Mouse (Mus musculus) brain, embryonic 18.5 days (tissue): ENCODE data around the gene Cyth3.

Experiments used
- DNase-seq: peaks from one replicate; pipeline ENCODE4 v3.0.0-alpha.2; 2012; ENCODE audit warnings: low read depth, low spot score

Gene Cyth3

DNA sequence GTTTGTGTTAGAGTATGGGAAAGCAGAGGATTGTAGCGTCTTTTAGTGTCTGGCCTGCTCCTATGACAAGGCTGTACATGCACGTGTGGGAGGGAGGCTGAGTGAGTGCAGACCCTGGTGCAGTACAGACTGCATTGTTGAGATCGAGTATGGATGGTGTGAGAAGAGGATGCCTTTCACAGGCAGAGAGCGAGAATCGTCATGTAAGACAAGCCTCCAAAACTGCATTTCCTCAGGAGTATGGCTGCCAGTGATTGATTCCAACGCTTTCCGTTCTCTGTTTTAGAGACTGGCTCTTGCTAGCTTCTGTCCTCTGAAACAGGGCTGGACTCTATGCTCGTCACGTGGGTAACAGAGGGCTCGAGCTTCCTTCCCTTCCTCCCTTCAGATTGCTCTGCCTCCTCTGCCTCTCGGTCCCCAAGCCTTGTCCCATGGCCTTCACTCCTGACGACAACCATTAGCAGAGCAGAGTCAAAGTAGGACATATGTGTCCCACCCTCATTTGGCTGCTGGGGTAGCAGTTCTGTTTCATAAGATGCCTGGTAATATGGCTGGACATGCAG lies 12.4 kb downstream of the Cyth3 start:
- no peak for DNase-seq

DNA sequence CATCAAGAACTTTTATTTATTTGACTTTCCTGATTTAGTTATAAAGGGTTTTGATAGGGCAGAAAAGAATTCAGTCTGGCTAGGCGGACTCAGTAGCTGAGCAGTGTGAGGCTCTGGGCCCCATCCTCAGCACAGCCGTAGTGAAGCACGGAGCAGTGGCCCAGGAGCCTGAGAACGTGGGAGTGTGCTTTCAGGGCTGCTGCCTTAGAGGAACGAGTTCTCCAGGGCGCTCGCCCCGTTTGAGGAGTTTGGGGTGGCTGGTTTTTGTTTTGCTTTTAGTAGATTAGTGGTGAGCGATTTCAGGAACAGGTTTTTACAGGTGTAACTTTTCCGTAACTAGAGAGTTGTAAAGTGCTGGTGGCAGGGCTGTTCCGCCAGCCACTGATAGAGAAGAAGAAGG lies 13.1 kb downstream of the Cyth3 start:
- DNase-seq = no peak

DNA sequence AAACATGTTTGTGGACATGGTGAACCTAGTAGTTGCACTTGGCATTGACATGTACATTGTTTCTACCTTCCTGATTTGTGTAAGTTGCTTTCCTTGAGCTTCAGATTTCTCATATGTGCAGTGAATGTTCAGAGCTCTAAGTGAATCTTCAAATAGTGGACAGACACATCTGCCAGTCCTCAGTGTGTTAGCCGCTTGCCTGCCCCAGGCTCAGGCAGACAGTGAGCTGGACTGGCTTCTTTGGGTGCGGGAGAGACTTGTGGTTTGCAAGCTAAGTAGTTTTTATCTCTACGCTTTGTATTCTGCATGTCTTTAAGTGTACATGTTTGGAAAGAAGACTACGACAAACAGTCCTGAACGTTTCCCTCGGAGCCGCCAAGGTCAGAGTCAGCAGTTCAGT lies 13.9 kb downstream of the Cyth3 start:
- DNase-seq = no peak

DNA sequence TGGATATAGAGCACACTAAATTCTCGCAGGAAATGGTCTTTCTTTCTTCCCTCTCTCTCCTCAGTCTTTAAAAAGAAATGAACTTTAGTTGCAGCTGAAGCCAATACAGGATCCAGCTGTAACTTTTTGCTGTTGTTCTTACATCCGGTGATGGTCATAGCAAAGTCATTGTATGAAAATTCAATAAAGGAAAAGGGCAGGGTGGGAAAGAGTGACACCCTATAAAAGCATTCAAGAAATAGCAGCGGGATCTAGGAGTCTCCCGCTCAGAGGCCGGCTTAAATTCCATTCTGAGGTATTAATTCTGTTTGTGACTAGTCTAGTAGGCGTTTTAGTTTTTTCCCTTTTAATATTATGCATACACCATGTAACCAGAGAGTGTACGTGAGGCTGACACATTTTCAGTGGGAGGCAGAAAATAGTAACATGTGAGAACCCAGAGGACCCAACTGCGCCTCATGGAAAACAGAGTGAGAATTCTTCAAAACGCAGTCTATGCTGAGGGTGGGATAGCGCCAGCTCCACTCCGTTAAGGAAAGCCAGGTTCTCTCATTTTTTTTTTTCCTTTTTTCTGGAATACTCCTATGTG lies 15.7 kb downstream of the Cyth3 start:
- DNase-seq = no peak

DNA sequence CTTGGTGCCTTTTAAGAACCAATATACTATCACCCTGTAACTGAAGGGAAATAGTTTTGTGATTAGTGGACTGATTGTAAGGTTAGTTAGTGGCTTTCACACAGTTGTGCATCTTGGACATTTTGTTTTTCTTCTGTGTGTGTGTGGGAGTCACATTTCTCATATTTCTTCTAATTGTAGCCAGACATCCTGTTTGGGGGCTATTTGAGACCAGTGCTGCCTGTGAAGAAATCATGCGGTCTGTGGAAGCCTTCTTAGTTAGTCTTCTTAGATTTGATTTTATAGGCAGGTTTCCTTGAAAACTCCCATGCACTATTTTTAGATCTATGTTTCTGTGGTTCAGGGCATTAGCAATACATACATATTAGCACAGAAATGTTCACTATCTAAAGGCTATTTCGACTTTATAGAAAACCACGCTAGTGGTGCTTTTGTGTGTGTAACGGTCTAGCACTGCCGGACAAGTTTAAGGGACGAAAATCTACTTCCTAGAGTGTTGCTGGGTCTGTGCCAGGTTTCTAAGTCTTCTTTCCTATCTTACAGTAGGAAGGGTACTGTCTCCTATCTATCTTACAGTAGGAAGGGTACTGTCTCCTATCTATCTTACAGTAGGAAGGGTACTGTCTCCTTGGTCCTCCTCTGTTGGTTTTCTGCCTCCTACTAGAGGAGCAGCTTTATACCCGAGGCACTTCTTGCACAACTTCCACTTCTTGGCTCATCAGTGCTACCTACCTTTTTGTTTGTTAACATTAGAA lies 16.4 kb downstream of the Cyth3 start:
- no peak for DNase-seq

DNA sequence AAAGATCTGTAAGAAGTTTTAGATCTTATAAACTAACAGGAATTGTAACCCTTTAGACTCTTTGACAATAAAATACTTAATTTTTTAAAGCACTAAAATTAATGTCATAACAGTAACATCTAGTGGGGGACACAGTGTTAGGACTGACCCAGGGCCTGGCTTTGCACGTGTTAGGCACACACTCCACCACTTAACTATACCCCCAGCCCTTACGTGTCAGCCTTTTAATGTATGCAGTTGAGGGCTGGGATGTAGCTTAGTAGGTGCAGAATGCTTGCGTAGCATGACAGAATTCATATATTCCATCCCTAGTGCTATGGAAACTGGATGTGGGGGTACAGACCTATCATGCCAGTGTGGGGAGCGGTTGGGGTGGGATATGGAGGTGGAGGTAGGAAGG lies 17.1 kb downstream of the Cyth3 start:
- DNase-seq = no peak

DNA sequence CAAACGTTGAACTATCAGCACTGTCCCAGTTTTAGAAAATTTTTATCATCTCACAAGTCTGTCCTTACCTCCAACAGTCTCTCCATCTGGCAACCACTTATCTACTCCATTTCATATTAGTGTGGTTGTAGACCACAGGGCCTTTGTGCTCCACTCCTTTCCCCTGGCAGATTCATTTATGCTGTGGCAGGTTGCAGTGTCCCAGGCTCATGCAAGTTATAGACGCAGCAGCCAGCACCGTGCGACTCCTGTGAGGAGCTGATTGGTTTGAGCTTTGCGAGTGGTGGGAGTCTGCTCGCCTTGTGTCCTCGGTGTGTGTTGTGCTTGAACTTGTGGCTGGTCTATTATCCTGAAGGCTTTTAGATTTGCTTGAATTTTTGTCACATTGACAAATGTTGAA lies 17.6 kb downstream of the Cyth3 start:
- DNase-seq = no peak

DNA sequence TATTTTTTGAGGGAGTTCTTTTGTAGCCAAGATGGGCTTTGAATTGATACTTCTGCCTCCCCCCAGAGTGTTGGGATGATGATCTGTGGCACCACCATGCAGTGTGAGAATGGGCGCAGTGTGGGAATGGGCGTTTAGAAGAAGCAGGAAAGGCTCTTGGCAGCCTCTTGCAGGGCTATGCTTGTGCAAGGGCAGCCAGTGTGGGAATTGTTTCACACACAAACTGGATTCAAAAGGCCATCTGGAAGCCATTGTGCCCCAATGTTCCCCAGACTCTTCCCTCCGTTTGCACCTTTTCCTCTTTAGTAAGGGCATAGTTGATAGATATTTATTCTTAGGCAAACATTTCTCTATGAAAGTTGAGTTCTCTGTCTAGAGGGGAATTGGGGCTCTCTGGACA lies 19.3 kb downstream of the Cyth3 start:
- no peak for DNase-seq

DNA sequence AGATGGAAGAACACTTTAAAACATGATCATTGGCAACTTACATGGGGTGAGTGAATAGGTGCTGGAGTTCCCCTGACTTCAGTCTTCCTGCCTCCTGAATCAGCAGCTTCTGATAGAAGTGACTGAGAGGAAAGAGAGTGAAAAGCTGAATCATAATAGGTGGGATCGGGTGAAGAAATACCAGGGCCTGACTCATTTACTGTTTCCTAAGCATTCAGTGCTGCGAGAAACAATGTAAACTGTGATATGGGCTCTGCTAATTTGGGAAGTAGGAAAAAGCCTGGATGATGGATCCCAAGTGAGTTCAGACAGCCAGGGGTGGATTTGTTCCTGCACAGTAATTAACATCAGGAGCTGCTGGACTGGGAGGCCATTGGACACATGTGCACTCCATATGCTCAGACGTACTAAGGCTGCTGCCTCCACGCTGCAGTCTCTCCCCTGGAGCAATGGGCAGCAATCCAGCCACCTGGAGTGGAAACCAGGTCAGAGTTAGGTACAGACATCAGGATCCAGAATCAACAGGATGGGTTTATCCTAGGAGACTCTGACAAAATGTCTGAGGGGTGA lies 20.1 kb downstream of the Cyth3 start:
- DNase-seq = no peak

DNA sequence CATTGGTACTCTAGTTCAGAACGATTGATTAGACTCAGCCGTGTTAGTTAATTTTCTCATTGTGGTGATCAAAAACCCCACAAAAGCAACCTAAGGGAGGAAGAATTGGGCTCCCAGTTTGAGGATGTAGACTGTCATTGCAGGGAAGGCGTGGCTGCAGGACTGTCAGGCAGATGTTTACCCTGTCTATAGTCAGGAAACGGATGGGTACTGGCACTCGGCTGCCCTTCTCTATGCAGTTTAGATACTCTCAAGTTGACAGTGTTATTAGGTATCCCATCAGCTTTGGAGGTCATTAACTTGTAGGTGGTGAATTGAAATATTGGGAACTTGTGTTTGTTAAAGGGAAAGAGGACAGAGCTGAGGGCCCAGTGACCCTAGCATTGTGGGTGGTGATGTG lies 23.7 kb downstream of the Cyth3 start:
- DNase-seq = no peak

DNA sequence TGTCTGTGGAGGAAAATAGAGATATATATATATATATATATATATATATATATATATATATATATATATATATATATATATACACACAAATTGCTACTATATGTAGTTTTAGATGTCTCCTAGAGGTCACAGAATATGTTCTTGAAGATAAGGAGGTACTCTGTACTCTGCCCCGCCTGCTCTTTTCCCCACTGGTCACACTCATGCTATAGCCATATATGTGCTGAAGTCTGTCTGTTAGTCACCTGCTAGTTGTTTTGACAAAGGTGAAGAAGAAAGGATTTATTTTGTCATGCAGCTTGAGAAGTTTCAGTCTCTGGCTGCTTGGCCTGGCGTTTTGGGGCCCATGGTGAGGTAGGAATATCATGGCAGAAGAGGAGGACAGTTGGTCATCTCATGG lies 25.2 kb downstream of the Cyth3 start:
- no peak for DNase-seq

DNA sequence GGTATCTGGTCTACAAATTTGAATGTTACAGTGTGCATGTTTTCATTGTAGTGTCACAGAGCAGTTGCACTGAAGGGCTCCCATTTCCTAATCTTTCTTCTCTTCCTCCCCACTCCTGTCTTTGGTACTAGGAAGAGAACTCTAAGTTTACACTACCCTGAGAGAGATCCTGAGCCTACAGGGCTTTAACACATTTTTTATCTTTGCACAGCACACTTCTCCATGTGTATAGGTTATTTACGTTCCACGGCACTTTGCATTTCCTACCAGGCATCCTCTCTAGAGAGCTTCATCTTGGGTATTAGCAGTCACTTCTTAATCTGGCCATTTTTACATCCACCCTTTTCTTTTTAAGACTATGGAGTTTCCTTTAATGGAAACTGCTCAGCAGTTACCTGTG lies 25.8 kb downstream of the Cyth3 start:
- DNase-seq = no peak

DNA sequence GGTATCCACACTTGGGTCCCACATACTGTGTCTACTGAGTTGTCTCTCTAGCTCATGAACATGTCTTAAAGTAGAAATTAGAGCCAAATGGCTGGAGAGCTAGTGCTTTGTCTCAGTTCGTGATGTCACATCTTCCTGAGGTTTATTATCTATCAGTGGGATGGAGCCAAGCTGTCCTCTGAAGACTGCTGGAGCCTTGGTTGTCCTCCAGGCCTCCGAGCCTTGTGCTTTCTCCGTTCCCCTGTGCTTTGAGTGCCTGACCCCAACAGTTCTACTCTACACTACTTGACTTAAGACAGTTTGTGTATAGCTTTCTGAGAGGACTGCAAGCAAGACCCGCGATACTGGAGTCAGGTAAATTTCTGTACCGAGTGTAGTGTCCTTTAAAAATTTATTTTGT lies 26.9 kb downstream of the Cyth3 start:
- DNase-seq = no peak

DNA sequence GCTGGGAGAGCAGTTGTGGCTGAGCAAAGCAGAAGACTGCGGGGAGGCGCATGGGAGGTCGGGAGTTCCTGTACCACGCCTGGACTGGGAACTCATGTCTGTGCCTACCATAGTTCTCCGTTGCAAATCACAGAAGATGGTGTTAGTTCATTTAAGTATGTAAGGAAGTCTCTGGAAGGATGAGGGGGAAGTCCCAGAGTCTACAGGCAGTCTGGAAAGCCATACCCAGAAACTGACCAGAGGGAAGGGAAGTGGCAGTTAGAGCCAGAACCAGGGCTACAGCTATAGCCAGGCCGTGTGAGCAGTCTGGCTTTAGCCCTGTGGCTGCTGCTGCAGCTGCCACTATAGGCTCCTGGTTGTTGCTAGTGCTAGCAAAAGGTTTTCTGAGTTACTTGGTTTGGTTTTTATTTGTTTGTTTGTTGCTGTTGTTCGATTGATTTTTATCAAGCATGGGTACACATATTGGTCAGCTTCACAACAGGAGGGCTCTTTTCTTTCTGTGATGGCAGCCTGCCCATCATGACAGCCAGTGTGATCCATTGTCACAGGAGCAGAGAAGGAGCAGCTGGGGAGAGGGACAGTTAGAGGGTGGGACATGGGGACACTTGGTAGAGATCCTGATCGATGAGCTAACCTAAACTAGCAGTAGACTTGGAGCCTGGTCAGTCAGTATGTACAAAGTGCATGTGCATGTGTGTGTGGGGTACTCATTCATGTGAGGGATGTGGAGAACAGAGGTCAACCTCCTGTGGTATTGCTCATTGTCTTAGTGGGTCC lies 29.8 kb downstream of the Cyth3 start:
- DNase-seq = no peak

DNA sequence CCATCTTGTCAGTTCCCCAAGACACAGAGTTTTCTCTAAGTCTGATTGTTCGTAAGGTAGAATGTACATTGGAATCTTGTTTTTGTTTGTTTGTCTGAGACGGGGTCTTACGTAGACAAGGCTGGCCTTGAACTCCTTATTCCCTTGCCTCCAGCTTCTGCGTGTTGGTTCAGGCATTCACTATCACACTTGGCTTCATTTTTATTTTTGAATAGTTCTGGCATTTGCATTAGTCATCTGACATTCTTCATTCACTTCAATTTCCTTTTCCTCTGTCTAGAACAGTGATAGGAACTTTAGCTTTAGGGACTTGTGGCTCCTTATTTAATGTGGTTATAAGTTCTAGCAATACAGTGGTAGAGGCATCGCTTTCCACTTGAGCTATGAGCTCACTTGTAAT lies 31.2 kb downstream of the Cyth3 start:
- DNase-seq = no peak

DNA sequence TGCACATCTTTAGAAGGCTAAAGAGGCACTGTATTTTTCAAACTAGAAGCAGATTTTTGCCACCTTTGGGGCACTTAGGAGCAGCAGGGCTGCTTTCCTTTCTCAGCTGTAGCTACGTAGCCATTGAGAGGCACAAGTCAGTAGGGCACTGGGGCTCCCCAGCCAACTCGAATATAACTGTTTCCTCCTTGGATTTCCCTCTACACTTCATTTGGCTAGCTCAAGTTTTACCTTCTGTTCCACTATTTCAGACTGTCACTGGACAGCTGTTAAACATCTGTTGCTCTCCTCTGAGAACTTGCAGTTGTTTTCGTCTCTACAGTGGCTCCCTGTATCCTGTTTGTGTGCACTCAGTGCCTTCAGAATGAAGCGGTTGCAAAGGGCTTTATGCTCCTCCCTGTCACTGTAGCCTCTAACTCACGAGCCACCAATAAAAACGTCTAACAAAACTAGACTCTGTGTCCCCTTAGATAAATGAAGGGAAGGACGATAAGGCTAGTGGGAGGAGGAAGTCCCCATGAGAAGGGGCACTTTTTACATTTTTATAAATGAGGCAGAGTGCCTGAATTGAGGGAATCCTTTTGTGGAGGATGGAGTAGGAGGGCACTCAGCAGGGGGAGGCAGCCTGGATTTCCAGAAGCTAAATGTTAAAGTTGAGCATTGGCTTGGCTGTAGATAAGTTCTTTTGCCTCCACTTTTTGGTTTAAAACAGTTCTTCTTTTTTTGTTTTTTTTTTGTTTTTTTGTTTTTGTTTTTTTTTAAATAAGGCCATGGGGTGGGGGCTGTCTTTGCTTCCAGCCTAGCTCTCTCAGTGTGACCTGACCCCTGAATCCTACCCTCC lies 32.6 kb downstream of the Cyth3 start:
- DNase-seq = no peak

DNA sequence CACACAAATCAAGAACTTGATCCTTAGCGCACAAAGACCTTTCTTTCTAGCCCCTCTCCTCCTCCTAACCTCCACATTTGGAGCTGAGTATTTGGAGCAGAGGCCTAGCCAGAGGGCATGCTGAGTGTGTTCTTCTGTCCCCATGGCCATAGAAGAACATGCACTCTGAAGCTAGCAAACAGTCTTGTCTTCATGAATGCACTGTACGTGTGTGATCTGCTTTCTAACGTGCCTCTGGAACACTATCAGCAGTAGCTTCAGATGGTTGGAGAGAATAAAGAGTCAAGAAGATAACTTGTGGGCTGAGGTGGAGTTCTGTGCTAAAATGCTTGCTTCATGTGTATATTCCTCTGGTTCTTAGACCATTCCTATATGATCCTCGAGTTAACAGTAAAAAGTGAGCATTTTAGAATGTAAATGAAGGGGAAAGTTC lies 33.3 kb downstream of the Cyth3 start:
- DNase-seq = no peak

DNA sequence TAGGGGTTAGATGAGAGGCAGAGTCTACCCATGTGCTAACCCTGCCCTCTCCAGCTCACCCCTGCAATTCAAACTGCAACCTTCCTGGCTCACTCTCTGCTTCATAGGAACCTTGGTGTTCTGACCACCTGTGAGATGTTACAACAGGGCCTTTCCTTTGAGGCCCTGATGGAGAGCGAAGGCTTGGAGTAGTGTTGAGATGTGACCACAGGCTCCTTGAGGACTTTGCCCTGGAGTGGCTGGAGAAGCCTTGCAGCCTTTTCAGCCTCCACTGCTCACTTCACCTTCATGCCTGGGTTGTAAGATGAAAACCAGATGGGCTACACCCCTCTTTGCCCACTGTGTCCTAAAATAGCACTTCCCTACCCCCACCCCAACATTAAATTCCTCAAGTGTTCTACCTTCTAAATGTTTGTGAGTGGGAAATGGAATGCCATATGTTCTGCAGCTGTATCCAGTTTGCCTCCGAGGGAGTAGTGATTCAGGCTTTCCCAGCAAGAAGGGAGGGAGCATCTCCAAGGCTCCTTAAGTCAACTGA lies 34.5 kb downstream of the Cyth3 start:
- no peak for DNase-seq

DNA sequence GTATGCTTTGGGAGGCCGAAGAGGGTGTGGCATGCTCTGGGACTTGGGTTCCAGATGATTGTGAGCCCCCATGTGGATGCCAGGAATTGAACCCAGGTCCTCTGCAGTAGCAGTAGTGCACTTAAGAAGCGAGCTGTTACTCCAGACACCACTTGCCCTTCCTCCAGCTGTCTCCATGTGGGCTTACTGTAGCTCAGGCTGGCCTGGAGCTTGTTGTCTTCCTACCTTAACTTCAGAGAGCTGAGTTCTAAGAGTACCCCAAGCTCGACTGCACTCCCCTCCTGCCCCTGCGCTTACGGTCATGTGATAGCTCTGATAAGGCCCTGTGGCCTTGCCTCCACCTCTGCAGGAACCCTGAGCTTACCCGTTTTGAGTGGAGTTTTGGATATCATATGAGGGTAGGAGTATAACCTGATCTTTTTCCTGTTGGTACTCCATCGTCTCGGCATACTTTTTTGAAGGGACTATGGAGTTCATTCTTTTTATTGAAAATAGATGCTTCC lies 36.8 kb downstream of the Cyth3 start:
- no peak for DNase-seq

DNA sequence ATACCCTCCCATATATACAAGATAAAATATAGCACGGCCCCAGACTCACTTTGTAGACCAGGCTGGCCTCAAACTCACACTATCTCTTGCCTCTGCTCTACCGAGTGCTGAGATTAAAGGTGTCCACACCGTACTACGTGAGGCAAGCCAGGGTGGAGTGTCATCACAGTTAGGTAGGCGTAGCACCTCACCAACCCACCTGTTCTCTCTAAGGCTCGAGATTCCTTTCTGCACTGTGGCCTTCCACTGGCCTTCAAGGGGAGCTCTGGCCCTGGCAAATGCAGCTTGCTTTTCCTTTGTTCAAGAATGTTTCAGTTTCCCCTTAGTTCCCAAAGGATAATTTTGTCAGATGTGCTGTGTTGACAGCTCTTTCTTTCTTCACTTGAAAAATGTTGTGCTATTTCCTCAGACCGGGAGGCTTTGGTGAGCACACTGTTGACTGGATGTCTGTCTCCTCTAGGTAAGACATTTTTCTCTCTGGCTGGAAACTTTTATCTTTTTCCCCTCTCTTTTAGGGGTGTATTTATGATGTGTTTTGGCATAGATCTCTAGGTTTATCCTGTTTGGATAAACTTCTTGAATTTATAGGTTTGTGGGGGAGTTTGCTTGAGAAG lies 40.9 kb downstream of the Cyth3 start:
- DNase-seq = no peak
